Comparison of ENCODE assay signal across 8 mouse cellular contexts in the genomic region with DNA sequence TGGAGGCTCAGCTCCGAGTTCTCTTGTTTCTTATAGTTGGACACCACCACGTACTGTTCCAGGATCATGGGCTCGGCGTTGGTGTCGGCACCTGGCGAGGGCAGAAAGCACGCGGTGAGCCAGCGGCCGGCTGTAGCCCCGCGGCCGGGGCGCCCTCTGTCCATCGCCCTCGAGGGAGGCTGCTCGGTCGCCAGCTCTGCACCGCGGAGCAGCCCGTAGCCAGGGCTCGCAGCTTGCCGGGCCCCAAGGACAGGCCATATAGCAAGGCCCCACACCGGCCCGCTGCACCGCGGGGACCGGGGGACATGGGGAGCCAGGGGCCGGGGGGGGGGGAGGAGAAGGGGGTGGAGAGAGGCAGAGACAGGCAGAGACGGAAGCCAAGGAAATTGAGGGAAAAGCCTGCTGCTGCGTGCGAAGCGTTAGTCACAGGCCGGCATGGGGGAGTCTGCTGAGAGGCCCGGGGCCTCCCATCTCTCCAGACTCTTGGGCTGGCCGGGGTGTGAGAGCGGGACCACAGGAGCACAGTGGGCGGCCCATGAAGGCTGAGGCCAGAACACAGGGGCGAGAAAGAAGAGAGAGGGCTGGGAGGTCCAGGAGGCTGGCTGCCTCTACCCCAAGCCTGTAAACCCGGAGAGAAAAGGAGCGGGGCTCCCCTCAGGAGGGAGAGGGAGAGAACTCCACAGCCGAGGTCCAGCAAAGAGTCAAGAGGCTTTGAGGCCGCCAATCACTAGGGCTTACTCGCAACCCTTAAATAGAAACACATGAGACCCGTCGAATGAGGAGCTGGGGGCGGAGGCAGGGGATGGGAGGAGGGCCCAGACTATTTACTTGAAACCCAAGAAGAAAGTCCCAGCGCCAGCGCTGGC.
DNase-seq lines count a peak whose midpoint lies in the region; ATAC-seq and TF ChIP-seq lines count a peak whose summit lies in the region.

No protein-coding gene starts in this region.

- ATAC-seq in granulocyte monocyte progenitor cell, adult 5-6 weeks (replicated peaks; ENCODE audit: poor library complexity, severe bottlenecking), result peak; percentile 29
- ATAC-seq in intestine, embryonic 16.5 days, result peak; percentile 79
- ATAC-seq in liver, postnatal 0 days, result 0 out of 2 replicates have a peak, but pooled peaks have one; percentile 16

- peak; percentile 27 to 45 for DNase-seq in cerebellum, adult 18-20 months
- no peak for DNase-seq in cerebellum, postnatal 14 days
- DNase-seq in embryo, embryonic 10 days (ENCODE audit: low spot score), result peak; percentile 92
- peak; percentile 37 for DNase-seq in liver, postnatal 0 days
- peak; percentile 78 for DNase-seq in ovary, adult 18-20 months (ENCODE audit: low spot score)
- no peak for DNase-seq in frontal cortex, postnatal 25 days (ENCODE audit: low spot score in 2 of 2)

- peak overlapping the region; percentile 93 for H3K27ac ChIP-seq in intestine, embryonic 16.5 days (ENCODE audit: low read length)
- peak overlapping the region; percentile 51 for H3K27ac ChIP-seq in liver, postnatal 0 days (ENCODE audit: low read depth)

- no peak for TF ChIP-seq CTCF in liver, postnatal 0 days (IDR thresholded peaks at IDR 0.05; ENCODE audit: low read depth)

- H3K9me3 ChIP-seq in intestine, embryonic 16.5 days (ENCODE audit: control insufficient read depth, low read length), result no peaks in the 10 kb centered on the region
- H3K9me3 ChIP-seq in liver, postnatal 0 days (ENCODE audit: low read length), result no peaks in the 10 kb centered on the region

- TF ChIP-seq EP300 in liver, postnatal 0 days (IDR thresholded peaks at IDR 0.05; ENCODE audit: low read depth), result no peak

- H3K4me3 ChIP-seq in intestine, embryonic 16.5 days (ENCODE audit: low read length), result peak overlapping the region; percentile 61
- peak overlapping the region; percentile 40 for H3K4me3 ChIP-seq in liver, postnatal 0 days (ENCODE audit: low read depth, low read length)

- 0 out of 2 replicates have a peak, but pooled peaks cover 2% of the 10 kb centered on the region for H3K36me3 ChIP-seq in intestine, embryonic 16.5 days (ENCODE audit: control insufficient read depth, insufficient read depth, low read length)
- no peaks in the 10 kb centered on the region for H3K36me3 ChIP-seq in liver, postnatal 0 days (replicated peaks; ENCODE audit: insufficient read depth, low read length)

- H3K4me2 ChIP-seq in intestine, embryonic 16.5 days (ENCODE audit: low read depth, low read length), result peak overlapping the region; percentile 61
- peak overlapping the region; percentile 63 for H3K4me2 ChIP-seq in liver, postnatal 0 days (ENCODE audit: low read depth, low read length)

- peaks cover 47% of the 10 kb centered on the region for H3K4me1 ChIP-seq in intestine, embryonic 16.5 days (ENCODE audit: control insufficient read depth, insufficient read depth, low read length)
- H3K4me1 ChIP-seq in liver, postnatal 0 days (ENCODE audit: insufficient read depth), result peaks cover 46% of the 10 kb centered on the region

- WGBS in intestine, embryonic 16.5 days, result 11% methylated on average over 48 of the region's 49 CpGs
- WGBS in liver, postnatal 0 days (ENCODE audit: insufficient replicate concordance), result 12% methylated on average over 44 of the region's 49 CpGs

- H3K27me3 ChIP-seq in intestine, embryonic 16.5 days (replicated peaks; ENCODE audit: control insufficient read depth, insufficient read depth, low read length), result no peaks in the 10 kb centered on the region
- H3K27me3 ChIP-seq in liver, postnatal 0 days (ENCODE audit: insufficient read depth, low read length), result no peaks in the 10 kb centered on the region; the same call in 1 of the 2 replicates

- H3K9ac ChIP-seq in intestine, embryonic 16.5 days (ENCODE audit: low read depth, low read length), result peak overlapping the region; percentile 86
- H3K9ac ChIP-seq in liver, postnatal 0 days (replicated peaks), result peak overlapping the region; percentile 63

Comparison
In these comparisons a context has a peak if more than half of its experiments do, and no peak if none do; other contexts are left out.
1. DNase-seq: peak in cerebellum, adult 18-20 months (2 of 2), embryo, embryonic 10 days (single experiment), liver, postnatal 0 days (single experiment) and ovary, adult 18-20 months (single experiment); none in cerebellum, postnatal 14 days (0 of 2) and frontal cortex, postnatal 25 days (0 of 2).
2. ATAC-seq: peak in every context shown above with its lines; median percentile 79 in intestine, embryonic 16.5 days; 29 in granulocyte monocyte progenitor cell, adult 5-6 weeks; 16 in liver, postnatal 0 days.